Mouse (Mus musculus): Measurements from ENCODE around the gene Tubb4b. TPM values are rescaled to one million over a fixed set of nuclear protein-coding genes. Genes with fewer than 3 reads are reported as not detected.

Gene Tubb4b
- total and polyA plus RNA-seq, 3 experiments, result 183 to 1,037 (median 979) TPM

DNA sequence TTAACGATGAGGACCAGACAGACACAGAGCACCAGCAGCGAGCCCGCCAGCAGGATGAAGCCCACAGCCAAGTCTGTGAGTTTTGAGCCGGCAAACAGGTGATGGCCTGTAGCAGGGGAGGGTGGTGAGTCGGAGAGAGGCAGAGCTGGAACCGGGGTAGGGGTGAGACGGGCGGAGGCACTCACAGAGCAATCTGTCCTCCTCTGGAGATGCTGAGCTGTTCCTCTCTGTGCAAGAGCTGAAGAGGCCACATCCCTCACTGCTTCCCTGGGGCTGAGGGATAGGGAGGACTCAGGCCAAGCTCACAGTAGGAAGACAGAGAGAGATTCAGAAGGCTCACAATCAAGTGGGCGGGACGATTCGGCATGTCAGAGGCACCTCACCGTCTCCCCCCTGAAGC lies 6.5 kb upstream of the Tubb4b start:
- peaks cover 0 to 8% of the 10 kb centered on the region in 2 experiments; a peak in 2 of 4 replicates for H3K36me3 ChIP-seq (ENCODE audit: control insufficient read depth in 1 of 2, insufficient read depth in 2 of 2, low read length in 2 of 2)
- no peak overlapping the region for H3K4me3 ChIP-seq (ENCODE audit: control insufficient read depth in 1 of 2, insufficient read depth in 1 of 2, low read depth in 2 of 2, low read length in 2 of 2)
- H3K9me3 ChIP-seq (replicated peaks; ENCODE audit: insufficient read depth, low read length), result no peaks in the 10 kb centered on the region
- H3K9ac ChIP-seq (ENCODE audit: control insufficient read depth, low read depth, low read length, poor library complexity, severe bottlenecking), result no peak overlapping the region
- no peak overlapping the region for H3K27ac ChIP-seq (ENCODE audit: control insufficient read depth, low read depth, low read length)
- H3K79me2 ChIP-seq (ENCODE audit: control insufficient read depth, insufficient read depth, low read length, poor library complexity), result no peaks in the 10 kb centered on the region; the same call in 1 of the 2 replicates
- no peaks in the 10 kb centered on the region for H3K27me3 ChIP-seq (ENCODE audit: control insufficient read depth in 1 of 2, insufficient read depth in 2 of 2, low read length in 2 of 2)
- H3K4me1 ChIP-seq (ENCODE audit: control insufficient read depth in 1 of 2, insufficient read depth in 2 of 2, low read length in 2 of 2), result peaks cover 9 to 28% of the 10 kb centered on the region in 2 experiments
- TF ChIP-seq MYB (IDR thresholded peaks at IDR 0.05; ENCODE audit: low read depth, low read length) (no peak), KAT2A (conservative IDR thresholded peaks at IDR 0.05; ENCODE audit: low read depth, low read length) (no peak), SIN3A (IDR thresholded peaks at IDR 0.05; ENCODE audit: low read length) (no peak), GATA1 (IDR thresholded peaks at IDR 0.05; ENCODE audit: low read depth, low read length) (no peak), NELFE (IDR thresholded peaks at IDR 0.05; ENCODE audit: low read depth, low read length) (no peak), MAZ (IDR thresholded peaks at IDR 0.05; ENCODE audit: low read depth, low read length) (no peak), GABPA (IDR thresholded peaks at IDR 0.05; ENCODE audit: low read depth, low read length) (no peak), TBP (IDR thresholded peaks at IDR 0.05; ENCODE audit: low read depth, low read length) (no peak), TCF12 (IDR thresholded peaks at IDR 0.05; ENCODE audit: low read depth, low read length) (no peak), MEF2A (IDR thresholded peaks at IDR 0.05; ENCODE audit: extremely low read depth, insufficient replicate concordance, low read depth, low read length, poor library complexity, severe bottlenecking) (no peak), BHLHE40 (IDR thresholded peaks at IDR 0.05; ENCODE audit: borderline replicate concordance, low read depth, low read length) (no peak), ZNF384 (IDR thresholded peaks at IDR 0.05; ENCODE audit: low read depth, low read length) (no peak), JUND (IDR thresholded peaks at IDR 0.05; ENCODE audit: low read depth, low read length) (no peak), EP300 (IDR thresholded peaks at IDR 0.05; ENCODE audit: low read depth in 1 of 2, low read length in 2 of 2) (no peak), ZMIZ1 (IDR thresholded peaks at IDR 0.05; ENCODE audit: low read depth, low read length) (no peak), CHD1 (IDR thresholded peaks at IDR 0.05; ENCODE audit: low read depth, low read length) (no peak), E2F4 (IDR thresholded peaks at IDR 0.05; ENCODE audit: borderline replicate concordance, low read depth, low read length) (no peak), POLR2AphosphoS2 (IDR thresholded peaks at IDR 0.05; ENCODE audit: low read length) (no peak), MYC (IDR thresholded peaks at IDR 0.05; ENCODE audit: low read depth, low read length) (no peak), TAL1 (IDR thresholded peaks at IDR 0.05; ENCODE audit: low read length) (no peak)
- DNase-seq (ENCODE audit: low read depth, low spot score), result no peak

DNA sequence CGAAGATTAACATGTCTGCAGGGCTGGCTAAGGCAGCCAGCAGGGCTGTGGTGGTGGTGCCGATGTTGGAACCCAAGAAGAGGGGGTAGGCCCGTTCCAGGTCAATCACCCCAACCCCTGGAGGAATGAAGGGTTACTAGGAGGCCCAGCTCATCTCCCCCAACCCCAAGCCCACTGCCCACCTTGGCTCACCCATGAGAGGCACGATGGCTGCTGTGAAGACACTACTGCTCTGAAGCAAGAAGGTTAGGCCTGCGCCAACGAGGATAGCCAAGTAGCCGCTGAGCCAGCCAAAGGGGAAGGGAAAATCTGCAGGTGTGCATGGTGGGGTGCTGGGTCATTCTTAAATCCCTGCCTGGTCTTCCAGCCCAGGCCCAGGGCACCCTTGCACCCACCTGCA lies 6.1 kb upstream of the Tubb4b start:
- DNase-seq (ENCODE audit: low read depth, low spot score), result no peak
- Histone ChIP-seq H3K79me2 (ENCODE audit: control insufficient read depth, insufficient read depth, low read length, poor library complexity) (no peaks in the 10 kb centered on the region; the same call in 1 of the 2 replicates), H3K36me3 (ENCODE audit: control insufficient read depth in 1 of 2, insufficient read depth in 2 of 2, low read length in 2 of 2) (peaks cover 0 to 12% of the 10 kb centered on the region in 2 experiments; a peak in 2 of 4 replicates), H3K4me1 (ENCODE audit: control insufficient read depth in 1 of 2, insufficient read depth in 2 of 2, low read length in 2 of 2) (peaks cover 11 to 32% of the 10 kb centered on the region in 2 experiments), H3K4me3 (ENCODE audit: control insufficient read depth in 1 of 2, insufficient read depth in 1 of 2, low read depth in 2 of 2, low read length in 2 of 2) (no peak overlapping the region), H3K9ac (ENCODE audit: control insufficient read depth, low read depth, low read length, poor library complexity, severe bottlenecking) (no peak overlapping the region), H3K9me3 (replicated peaks; ENCODE audit: insufficient read depth, low read length) (no peaks in the 10 kb centered on the region), H3K27ac (ENCODE audit: control insufficient read depth, low read depth, low read length) (no peak overlapping the region), H3K27me3 (ENCODE audit: control insufficient read depth in 1 of 2, insufficient read depth in 2 of 2, low read length in 2 of 2) (no peaks in the 10 kb centered on the region)
- no peak for TF ChIP-seq ZKSCAN1 (IDR thresholded peaks at IDR 0.05; ENCODE audit: low read depth, low read length)
- TF ChIP-seq POLR2AphosphoS2 (IDR thresholded peaks at IDR 0.05; ENCODE audit: low read length), result no peak
- no peak for TF ChIP-seq NRF1 (IDR thresholded peaks at IDR 0.05; ENCODE audit: insufficient read depth, low read depth, low read length, poor library complexity, severe bottlenecking)
- TF ChIP-seq USF1 (IDR thresholded peaks at IDR 0.05; ENCODE audit: low read depth, low read length), result no peak
- TF ChIP-seq ZNF384 (IDR thresholded peaks at IDR 0.05; ENCODE audit: low read depth, low read length), result no peak
- TF ChIP-seq GABPA (IDR thresholded peaks at IDR 0.05; ENCODE audit: low read depth, low read length), result no peak
- no peak for TF ChIP-seq SMC3 (IDR thresholded peaks at IDR 0.05; ENCODE audit: low read depth, low read length)
- TF ChIP-seq ELF1 (IDR thresholded peaks at IDR 0.05; ENCODE audit: low read depth, low read length), result no peak
- no peak for TF ChIP-seq ZMIZ1 (IDR thresholded peaks at IDR 0.05; ENCODE audit: low read depth, low read length)
- no peak for TF ChIP-seq MAX (IDR thresholded peaks at IDR 0.05; ENCODE audit: low read length)
- no peak for TF ChIP-seq RAD21 (IDR thresholded peaks at IDR 0.05; ENCODE audit: low read depth, low read length)
- TF ChIP-seq MXI1 (IDR thresholded peaks at IDR 0.05; ENCODE audit: low read depth, low read length), result no peak
- no peak for TF ChIP-seq USF2 (IDR thresholded peaks at IDR 0.05; ENCODE audit: borderline replicate concordance in 1 of 2, insufficient read depth in 1 of 2, low read depth in 1 of 2, low read length in 2 of 2)
- no peak for TF ChIP-seq BHLHE40 (IDR thresholded peaks at IDR 0.05; ENCODE audit: borderline replicate concordance, low read depth, low read length)
- TF ChIP-seq MAZ (IDR thresholded peaks at IDR 0.05; ENCODE audit: low read depth, low read length), result no peak
